Mouse (Mus musculus) adrenal gland, postnatal 4 days (tissue): ENCODE results near the gene Auts2. TPM values are rescaled to one million over a fixed set of nuclear protein-coding genes. Genes with fewer than 3 reads are reported as not detected.
A peak's percentile ranks its signal among the peaks of the same experiment; 100 is the strongest.

Experiments
- DNase-seq, 2 experiments: peaks; one replicate each; pipeline ENCODE4 v3.0.0; 2021 to 2022; ENCODE audit warnings: low spot score in 2 of 2, mixed read lengths in 2 of 2
- total RNA-seq, 2 experiments: library from RNA; stranded (reverse); gene quantifications; 2 replicates each; pipeline ENCODE4 v1.2.3; 2021

The Auts2 gene
- total RNA-seq, 2 experiments from 2014 or later = 72.9 to 80.5 TPM

DNA sequence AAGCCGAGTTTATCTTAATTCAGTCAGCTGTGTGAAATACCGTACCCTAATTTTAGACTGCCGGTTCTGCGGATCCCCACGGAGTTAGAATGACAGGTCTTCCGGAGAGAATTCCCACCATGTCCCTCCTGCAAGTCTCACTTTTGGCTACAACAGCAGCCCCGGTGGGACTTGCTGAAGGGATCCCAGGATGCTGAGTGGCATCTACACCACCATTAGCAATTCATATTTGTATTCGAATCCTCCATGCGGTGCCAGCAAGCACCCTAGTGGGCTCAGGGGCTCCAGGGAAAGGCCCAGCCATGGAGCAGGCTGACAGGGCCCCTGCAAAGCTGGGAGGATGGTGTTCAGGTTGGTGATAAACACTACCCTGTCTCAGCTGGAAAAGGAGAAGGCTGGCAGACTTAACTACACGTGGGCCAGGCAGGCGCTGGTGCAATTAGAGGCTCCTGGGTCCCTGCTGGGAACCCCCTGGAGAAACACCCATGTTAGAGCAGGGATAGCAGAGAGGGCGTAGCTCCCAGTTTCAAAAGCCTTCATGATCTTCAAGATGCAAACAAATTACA is 775.4 kb downstream of the Auts2 start:
- no peak for DNase-seq

DNA sequence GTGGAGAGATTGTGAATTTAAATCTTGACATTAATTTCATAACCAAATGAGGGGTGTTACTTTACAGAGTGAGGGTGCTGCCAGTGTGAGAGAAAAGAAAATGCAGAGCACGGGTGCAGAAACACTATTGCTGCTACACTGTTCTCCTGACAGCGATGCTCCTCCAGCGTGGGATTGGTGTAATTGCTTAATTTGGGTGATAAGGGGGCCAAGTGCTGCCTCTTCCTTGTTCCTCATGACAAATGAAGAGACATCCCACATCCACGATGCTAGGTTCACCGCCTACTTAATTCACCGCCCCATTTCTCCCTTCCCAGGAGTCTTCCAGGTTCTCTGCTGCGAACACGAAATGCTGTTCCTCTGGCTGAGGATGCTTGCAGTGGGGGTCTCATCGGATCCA is 776.0 kb downstream of the Auts2 start:
- DNase-seq = no peak

DNA sequence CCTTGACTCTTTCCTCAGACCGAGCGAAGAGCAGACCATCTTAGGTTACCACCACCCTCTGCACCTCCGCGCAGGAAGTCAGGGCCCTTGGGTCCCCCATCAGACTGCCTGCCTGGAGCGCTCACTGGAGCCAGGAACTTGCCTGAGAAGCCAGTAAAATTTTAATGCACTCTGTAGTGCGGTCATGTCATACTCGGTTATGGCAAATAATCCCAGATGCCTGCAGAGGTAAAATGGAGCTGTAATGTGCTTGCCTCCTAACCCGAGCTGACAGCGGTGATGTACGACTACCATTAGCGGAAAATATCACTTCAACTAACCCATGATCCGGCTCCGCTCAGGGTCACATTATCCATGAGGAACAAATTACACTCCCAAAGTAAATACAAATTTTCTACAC is 783.7 kb downstream of the Auts2 start:
- DNase-seq = no peak

DNA sequence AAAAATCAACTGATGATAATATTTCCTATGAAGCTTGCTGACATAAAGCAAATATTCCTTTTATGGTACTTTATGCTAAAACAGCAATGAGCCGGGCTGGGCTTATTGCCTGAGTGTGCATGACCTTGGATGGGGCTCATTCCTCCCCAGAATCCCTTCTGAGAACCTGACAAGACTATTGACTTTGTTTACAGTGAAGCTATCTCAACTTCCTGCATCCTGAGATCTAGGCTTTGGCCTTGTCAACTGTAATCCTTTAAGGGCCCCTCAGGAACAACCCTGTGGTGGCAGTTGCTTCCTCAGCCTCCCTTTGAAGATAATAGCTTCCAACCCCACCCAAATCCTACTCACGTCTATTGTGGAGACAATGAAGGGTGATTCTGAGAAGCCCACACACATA is 792.8 kb downstream of the Auts2 start:
- DNase-seq = no peak

DNA sequence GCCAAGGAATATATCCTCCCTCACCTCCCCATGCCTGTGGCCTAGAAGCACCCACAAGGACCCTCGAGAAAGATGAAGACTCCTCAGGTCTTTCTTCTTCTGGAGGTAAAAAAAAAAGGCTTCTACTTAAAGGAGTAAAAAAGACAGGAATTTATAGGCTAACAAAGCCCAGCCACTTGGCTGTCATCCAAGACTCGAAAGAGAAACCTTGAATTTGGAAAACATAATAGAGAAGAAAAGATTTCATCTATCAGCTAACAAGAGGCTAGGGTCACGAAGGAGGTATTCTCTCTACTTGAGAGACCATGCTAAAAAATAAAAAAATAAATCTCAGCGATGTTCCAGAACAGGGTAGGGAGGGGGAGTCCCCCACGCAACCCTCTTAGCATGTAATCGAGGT is 793.9 kb downstream of the Auts2 start:
- DNase-seq = no peak

DNA sequence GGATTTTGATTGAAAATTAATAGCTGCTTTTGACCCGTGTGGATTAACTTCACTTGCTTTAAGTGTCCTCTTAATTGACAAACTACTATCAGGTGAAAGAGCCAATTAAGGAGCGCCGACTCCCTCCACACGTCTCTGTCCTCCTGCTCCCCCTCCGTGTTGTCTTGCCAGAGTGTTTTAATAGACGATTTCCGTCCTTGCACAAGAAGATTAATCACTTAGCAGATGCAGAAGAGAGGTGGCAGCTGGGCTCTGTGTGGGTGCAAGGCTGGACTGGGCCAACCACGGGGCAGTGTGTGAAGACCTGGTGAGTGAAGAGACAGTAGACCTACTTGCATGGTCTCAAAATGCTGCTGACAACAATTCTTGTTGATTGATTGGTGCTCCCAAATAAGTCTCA is 800.1 kb downstream of the Auts2 start:
- no peak for DNase-seq

DNA sequence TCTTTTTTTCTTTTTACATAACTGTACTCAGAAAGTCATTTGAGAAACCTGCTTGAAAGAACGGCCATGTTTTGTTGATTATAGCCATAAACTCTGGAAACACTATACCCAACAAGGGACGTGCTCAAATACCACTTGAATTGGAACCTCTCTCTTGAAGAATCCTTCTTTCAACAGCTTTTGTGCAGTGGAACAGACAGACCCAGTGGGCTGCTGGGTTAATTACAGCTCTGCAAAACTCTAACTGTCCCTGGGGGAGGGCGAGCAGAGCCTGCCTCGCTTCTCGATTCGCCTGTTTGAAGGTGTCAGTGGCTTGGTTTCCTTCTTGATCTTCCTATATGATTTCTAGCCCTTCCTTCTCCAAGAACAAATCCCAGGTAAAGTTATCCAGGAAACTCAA is 805.7 kb downstream of the Auts2 start:
- no peak for DNase-seq

DNA sequence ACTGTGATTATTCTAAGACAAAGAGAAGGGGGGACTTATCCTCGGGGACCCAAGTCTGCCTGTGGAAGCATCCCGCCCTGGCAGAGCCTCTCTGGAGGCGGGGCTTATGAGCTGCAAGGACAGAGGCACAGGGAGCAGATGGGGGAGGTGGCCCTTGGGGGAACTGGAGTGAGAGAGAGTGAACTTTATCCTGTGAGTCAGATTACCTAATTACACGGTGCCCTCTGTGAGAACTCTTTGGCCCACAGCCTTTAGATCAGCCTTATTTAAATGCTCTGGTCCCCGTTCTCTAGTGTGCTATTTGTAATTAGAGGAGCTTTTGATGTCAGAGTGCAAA is 809.9 kb downstream of the Auts2 start:
- peak in 1 of 2 experiments; percentile 6 for DNase-seq

DNA sequence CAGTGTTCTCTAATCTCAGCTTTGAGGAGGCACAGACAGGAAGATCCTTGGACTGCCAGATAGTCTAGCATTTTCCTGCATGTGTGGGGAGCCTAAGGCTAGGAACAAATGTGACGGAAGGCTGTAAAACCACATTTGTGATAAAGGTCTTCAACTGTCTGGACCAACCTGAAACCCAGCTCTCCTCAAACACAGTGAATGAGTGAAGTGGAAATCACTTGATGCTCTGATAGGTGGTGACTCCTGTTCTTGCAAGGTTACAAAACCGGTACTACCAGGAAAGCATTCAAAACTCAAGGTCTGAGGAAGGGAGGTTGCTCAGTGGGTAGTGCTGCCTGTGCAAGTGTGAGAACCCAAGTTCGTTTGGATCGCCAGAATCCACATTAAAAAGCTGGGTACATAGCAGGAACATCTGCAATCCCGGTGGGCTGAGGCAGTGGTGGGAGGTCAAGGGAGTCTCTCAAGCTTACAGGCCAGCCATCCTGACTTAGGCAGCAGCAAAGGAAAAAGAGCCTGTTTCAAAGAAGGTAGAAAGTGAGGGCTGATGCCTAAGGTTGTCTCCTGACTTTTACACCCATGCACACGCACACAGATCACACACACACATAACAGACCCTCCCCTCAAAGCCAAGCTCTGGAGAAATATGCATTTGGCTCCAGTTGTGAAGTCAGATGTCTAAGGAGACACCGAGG is 810.4 kb downstream of the Auts2 start:
- no peak for DNase-seq

DNA sequence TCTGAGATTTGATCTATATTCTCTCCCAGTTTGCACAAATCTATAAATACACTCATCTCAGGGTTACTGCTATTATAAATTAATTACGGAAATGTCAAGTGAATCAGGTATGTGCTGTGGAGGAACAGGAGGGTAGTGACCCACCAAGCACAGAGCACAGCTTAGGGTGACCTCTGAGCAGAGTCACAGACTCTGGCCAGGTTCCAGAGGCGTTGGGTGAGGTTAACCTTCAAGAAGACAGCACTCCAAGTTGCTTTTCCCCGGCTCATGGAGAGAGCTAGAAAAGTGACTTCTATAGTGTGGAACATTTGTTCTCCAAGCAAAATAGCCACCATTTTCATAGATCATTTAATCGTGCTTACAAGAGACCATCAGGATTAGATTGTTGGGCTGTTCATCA is 813.7 kb downstream of the Auts2 start:
- peak in 1 of 2 experiments; percentile 10 for DNase-seq

DNA sequence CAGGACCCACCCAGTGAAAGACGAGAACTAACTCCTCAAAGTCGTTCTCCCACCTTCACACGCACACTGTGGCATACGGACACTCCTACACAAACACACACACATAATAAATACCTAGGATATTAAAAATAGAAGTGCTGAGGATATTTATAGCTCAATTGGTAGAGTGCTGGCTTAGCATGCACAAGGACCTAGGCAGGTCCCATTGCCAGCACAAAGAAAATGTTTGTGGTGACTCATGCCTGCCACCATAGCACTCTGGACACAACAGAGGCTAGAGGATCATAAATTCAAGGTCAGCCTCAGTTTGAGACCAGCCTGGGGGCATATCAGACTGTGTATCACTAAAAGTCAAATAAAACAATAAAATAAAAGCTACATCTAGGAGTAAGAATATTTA is 815.2 kb downstream of the Auts2 start:
- no peak for DNase-seq

DNA sequence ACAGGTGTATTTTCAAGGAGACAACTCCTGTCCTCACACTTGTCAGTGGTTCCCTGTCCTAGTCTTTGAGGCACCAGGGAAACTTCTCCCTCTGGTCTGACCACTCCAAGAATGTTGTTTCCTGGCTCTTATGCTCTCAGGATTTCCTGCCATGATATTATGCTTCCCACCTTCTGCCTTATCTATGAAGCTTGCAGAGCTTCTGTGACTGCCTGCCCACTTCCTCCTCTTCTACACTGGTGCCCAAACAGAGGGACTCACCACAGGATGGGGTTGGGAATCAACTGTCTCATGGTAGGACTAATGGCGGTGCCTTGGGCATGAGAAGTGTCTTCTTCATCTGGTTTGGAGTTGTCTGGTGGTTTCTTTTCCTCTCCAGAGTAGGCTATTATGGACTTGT is 818.6 kb downstream of the Auts2 start:
- no peak for DNase-seq

DNA sequence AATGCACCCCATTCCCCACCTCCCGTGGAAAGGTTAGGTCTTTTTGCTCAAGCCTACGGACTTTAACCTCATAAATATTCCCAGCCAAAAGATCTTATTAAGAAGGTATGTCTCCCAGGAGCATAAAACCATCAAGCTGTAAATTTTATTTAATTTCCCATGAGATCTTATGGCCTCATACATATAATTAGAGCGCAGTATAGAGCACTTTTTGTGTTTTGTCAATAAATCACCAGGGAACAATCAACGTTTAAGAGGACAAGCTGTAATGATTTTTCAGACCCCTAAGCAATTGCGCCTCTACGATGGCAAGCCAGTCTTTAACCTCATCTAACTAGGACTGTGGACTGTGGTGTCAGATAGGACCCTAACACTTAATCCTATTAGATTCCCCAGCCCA is 820.4 kb downstream of the Auts2 start:
- no peak for DNase-seq

DNA sequence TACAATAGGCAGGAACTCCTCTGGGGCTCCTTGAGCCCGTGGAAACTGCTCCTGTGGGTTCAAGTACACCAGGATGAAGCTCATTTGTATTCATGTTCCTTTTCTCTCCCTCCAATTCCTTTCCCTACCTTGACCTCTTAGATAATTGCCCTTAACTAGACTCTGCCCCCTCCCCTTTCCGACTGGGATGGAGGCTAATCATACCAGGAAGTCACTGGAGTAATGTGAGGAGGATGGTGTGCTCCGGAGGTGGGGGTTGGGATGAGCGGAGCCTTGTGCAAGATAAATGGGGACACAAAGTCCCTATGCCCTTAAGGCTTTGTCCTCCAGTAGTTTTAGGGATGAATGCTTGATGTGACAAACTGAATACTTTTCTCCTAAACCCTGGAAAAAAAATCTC is 820.8 kb downstream of the Auts2 start:
- DNase-seq = no peak

DNA sequence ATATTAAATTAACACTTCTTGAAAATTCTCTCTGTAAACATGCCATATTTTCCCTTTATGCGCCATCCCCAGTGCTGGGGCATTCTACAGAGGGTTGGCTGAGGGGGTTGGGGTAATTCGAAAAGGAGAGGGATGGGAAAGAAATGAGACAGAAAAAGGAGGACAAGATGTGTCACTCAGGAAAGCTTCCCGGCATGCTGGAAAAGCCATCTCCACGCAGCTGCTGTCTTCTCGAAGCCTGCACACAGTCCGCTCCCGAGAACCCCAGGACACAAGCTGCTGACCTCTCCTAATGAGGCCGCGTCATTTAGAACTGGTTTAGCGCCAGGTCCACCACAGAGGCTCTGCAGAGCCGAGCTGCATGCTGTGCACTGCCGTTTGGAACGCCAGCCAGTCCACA is 825.1 kb downstream of the Auts2 start:
- DNase-seq = no peak

DNA sequence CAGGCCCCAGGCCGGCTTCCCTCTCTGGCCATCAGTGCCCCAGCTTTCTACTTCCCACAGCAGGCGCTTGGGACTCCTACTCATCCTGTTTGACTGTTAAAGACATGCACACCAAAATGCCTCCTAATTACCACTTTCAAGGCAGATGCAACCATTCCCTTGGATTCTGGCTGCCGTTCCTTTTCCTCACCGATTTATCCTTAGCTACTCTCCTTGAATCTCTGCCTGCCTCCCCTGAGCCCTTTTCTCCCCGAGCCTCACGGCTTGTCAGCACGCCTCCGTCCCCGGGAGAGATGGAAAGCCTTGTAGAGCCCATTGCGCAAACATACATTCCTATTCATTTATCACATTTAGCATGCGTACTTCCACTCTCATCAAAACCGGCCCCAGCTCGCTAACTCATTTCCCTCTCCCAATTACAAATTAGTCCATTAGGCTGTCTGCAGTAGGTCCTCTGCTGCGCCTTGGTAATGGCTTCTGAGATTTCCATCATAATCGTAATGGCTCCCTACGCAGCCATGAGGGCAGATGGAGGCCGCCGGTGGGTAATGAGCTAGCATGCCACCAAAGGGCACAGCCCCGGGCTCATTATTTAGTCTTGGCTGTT is 825.7 kb downstream of the Auts2 start:
- DNase-seq = no peak

DNA sequence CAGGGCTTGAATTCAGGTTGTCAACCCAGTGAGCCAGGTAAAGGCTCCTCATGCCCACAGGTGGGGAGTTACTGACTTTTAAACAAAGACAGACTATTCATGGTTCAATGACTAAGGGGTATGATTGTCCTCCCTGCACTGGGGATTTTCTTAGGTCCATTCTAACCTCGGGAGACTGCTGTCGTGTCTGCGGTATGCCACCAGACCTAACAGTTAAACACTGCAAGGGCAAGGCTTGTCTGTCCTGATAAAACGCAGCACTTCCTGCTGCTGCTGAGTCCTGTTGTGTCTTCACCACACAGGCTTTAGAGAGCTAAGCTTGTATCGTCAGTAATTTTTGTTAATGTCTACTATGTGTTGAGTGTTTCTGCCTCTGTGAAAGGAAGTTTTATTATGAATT is 828.2 kb downstream of the Auts2 start:
- no peak for DNase-seq

DNA sequence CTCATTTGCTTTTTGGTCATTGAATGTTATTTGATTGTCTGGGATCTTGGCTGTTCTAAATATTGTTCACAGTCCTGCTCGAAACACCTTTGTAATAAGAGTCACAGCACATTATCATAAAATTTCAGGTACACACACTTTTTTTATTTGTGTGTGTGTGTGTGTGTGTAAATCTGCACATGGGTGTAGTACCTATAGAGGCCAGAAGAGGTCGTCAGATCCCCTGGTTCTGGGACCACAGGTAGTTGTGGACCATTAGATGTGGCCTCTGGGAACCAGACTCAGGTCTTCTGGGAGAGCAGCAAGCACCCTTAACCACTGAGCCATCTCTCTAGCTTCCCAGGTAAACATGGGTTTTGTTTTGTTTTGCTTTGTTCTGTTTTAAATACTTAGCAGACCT is 830.7 kb downstream of the Auts2 start:
- no peak for DNase-seq

DNA sequence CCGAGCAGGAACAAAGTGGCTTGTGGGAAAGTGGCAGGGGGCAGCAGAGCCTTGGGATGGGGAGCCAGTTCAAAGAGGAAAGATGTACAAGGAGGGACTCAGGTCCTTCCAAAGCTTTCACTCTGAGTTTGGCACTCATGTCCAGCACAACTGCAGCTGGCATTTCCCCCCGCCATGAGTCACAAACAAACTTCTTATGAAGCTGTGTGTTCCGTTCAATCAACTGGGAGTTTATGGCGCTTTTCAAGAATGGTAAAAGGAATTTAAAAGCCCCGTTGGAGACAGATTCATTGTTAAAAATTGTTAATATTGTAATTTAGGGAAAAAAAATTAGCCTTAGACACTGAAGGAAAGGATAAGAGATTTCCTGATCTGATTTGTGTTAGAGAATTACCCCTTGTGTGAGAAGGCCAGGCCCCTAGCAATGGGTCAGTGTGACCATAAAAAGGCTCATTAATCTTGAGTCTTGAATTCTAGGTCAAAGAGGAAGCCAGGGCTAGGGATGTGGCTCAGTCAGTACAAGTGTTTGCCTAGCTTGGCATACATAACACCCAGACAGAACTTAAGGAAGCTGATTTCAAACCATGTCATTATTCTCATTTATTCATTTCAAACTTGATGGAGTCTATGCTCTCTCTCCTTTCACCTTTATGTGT is 831.5 kb downstream of the Auts2 start:
- no peak for DNase-seq

DNA sequence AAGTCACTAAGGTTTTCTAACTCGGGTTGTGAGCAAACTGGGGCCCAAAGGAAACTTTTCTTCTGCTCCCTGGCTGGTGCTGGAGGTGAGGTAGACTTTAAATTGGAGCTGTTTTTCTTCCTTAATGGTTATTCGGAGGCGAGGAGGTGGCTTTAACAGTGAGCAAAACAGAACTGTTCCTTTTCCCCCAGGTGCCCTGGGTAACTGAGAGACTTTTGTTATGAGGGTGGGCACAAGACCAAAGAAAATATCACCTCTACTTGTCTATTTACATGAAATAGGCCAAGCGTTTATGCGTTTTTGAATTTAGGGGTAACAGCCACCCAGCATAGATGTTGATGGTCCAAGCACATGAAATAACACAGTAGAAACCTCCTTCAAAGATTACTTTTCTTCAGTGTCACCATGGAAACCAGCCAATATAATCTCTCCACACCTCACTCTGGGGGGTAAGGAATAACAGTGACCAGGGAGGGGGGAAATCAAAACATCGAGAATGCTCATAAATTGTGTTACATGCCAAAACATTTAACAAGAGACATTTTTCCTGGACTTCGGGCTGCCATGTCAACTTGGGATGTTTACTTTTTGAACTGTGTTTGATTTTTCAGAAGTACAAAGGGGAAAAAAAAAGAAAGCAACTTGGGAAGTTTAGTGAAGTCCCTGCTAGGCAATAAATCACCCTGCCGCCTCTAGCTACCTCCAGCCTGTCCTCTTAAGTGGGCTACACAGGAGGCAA is 832.2 kb downstream of the Auts2 start:
- no peak for DNase-seq

DNA sequence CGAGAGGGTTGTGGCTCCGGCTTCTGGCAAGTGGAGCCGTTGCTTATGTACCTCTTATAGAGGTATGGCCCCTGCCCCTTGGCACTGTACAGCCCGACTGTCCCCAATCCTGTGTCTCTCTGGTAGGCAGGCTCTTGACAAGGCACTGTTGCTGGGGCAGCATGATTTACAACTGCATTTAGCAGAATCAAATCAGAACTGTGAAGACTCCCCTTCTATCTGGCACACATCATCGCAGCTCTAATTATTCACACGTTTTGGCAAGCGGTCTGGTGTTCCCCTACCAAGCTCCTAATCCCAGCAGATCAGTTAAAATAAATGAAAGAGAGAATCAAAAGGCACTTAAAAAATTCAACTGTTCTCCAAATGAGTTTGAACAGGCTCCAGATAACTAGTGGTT is 835.7 kb downstream of the Auts2 start:
- no peak for DNase-seq

DNA sequence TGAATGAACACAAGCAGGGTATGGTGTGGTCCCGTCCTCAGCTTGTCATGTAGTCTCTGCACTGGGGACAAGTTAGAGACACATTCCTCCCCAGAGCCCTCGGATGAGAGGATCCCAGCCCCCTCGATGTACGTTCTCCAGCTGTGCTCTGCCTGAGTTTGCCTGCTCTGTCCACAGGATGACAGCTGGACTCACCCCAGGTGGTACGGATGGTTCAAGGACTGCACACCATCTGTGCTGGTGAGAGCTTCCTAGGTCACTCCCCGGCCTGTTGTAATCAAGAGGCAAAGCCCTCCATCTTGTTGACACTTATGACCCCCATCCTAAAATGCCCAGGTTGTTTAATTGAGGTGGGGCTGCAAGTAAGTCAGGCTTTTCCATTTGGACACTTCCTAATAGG is 839.4 kb downstream of the Auts2 start:
- DNase-seq = no peak
